Mouse (Mus musculus) macrophage (primary cell): ENCODE data around the gene Mov10l1. TPM values are rescaled to one million over a fixed set of nuclear protein-coding genes. Genes with fewer than 3 reads are reported as not detected.

Experiments
- H3K27ac ChIP-seq: fragments of 350-480 bp; formaldehyde crosslinking; 2 replicates; pipeline ENCODE4 v1.9.0; 2021
- H3K36me3 ChIP-seq: fragments of 350-480 bp; formaldehyde crosslinking; 2 replicates; pipeline ENCODE4 v1.9.0; 2021; ENCODE audit errors: inconsistent target
- H3K4me3 ChIP-seq: fragments of 350-480 bp; formaldehyde crosslinking; 2 replicates; pipeline ENCODE4 v1.9.0; 2021; ENCODE audit errors: inconsistent target
- H3K79me2 ChIP-seq: fragments of 350-480 bp; formaldehyde crosslinking; 2 replicates; pipeline ENCODE4 v1.9.0; 2021; ENCODE audit errors: inconsistent target
- WGBS: methylation state at CpG from one replicate; pipeline ENCODE4 v1.1.7; 2026; ENCODE audit warnings: inconsistent platforms; ENCODE audit not compliant: missing documents; 5-methylcytosine and 5-hydroxymethylcytosine counted together
- polyA plus RNA-seq: library from polyadenylated mRNA; stranded (reverse); fragments of 250-400 nt; gene quantifications from 3 replicates; pipeline ENCODE4 v1.2.4, GENCODE M21; 2018; ENCODE audit warnings: inconsistent platforms
- total RNA-seq, 78 experiments: library from RNA; depleted of rRNA; stranded (reverse); fragments of 250-400 nt; gene quantifications; 1 replicate in 9 of 78; 2 replicates in 24 of 78; 3 replicates in 43 of 78; 4 replicates in 2 of 78; pipeline ENCODE4 v1.2.4; 2018; ENCODE audit warnings: inconsistent platforms in 56 of 78

Gene Mov10l1
- not detected for total RNA-seq (2018; cell fraction: chromatin; rRNA removed)
- total RNA-seq (2018; cell fraction: cytosol; rRNA removed), result not detected
- total RNA-seq (2018; cell fraction: nucleus; rRNA removed), result not detected
- not detected in 3 replicates for polyA plus RNA-seq

DNA sequence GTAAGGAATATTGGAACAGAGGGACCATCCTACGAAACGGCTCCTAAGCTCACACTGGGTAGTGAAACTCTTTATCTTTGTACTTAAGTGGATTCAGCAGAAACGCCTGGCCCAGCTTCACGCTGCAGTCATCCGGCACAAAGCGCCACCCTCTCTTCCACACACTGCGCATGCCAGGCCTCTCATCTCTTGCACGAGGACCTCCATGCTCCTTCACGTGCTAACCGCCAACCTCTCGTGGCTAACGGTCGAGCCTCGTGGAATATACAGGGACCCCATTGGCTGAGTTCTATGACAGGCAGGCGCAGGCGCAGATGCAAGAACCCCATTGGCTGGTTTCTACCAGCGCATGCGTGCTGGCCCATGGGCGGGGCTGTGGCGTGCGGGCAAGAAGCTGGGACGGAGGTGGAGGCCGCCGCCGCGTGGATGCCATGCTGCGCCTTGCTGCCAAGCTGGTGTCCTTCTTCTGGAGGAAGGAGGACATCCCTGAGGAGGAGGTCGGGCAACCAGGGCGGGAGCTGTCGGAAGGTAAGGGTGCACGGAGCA, at the start of gene Mov10l1:
TSS of gene Mov10l1 (plus strand) at position 376 of the 546 bp plus-strand sequence.
- no peaks in the 10 kb centered on the region for H3K36me3 ChIP-seq
- H3K4me3 ChIP-seq, result no peak within 1 kb of the TSS
- H3K79me2 ChIP-seq, result no peaks in the 10 kb centered on the region
- 93% methylated on average over 29 of the region's 31 CpGs for WGBS
- H3K27ac ChIP-seq, result no peak within 1 kb of the TSS

- Histone ChIP-seq H3K4me3 (no peak overlapping the region), H3K79me2 (no peaks in the 10 kb centered on the region), H3K36me3 (no peaks in the 10 kb centered on the region), H3K27ac (no peak overlapping the region)
- 52% methylated on average over 7 of the region's 7 CpGs for WGBS
Measured at GRCm38 (mm10) chr15:88934141-88934540, 48.6 kb upstream of the Mov10l1 start.

DNA sequence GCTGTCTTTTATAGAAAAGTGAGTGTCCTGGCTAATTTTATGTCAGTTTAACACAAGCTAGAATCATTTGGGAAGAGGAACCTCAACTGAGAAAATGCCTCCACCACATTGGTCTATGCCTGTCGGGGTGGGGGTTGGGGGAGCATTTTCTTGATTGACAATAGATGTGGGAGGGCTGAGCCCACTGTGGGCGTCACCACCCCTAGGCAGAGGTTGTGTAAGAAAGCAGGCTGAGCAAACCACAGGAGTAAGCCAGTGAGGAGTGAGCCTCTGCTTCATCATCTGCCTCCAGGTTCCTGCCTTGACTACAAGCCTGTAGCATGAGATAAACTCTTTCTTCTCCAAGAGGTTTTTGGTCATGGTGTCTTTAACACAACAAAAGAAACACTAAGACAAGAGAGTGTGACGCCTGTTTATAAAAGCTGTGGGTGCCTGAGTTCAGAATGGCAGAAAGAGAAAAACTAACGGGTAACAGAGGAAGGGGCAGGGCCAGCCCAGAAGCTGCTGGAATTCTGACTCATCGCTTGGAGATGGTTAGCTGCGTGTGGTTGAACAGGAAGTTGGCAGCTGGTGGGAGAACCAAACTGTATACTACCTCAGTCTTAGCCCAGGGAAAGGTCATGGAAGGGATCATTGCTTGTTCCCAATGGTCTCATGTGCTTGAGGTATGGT, 46.0 kb upstream of the Mov10l1 start:
- no peaks in the 10 kb centered on the region for H3K36me3 ChIP-seq
- H3K4me3 ChIP-seq, result no peak overlapping the region
- no peaks in the 10 kb centered on the region for H3K79me2 ChIP-seq
- WGBS, result 24% methylated on average over 6 of the region's 6 CpGs
- peak overlapping the region; percentile 36 for H3K27ac ChIP-seq

GRCm38 (mm10) chr15:88937291-88937650, 45.4 kb upstream of the Mov10l1 start:
- Histone ChIP-seq H3K4me3 (no peak overlapping the region), H3K27ac (peak overlapping the region; percentile 36), H3K36me3 (no peaks in the 10 kb centered on the region), H3K79me2 (no peaks in the 10 kb centered on the region)
- WGBS, result 95% methylated on average over 2 of the region's 2 CpGs

GRCm38 (mm10) chr15:88942783-88943182, 39.9 kb upstream of the Mov10l1 start:
- Histone ChIP-seq H3K79me2 (no peaks in the 10 kb centered on the region), H3K4me3 (no peak overlapping the region)

DNA sequence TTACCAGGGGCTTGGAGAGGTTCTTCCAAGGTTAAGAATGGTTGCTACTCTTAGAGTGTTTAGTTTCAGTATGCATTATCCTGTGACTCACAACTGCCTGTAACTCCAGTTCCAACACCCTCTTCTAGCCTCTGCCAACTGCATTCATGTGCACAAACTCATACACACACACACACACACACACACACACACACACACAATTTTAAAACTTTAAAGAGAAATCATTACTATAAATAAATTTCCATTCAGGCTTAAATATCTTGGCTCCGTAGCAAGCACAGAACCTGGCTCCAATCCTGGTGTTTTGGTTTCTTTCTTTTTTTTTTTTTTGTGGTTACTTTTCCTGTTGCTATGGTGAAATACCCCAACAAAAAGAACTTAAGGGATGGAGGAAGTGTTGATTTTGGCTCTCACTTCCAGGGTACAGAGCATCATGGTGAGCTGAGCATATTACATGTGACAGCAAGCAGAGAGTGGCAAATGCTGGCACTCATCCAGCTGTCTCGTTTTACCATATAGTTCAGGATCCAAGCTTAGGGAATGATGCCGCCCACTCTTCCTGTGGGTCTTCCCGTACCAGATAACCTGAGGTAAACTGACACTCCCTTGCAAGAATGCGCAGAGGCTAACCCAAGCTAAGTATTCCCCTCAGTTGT, 38.7 kb upstream of the Mov10l1 start:
- Histone ChIP-seq H3K27ac (no peak overlapping the region), H3K79me2 (no peaks in the 10 kb centered on the region), H3K36me3 (no peaks in the 10 kb centered on the region), H3K4me3 (no peak overlapping the region)
- 59% methylated on average over 5 of the region's 5 CpGs for WGBS

More at GRCm38 (mm10) chr15:88942783-88943182, 39.9 kb upstream of the Mov10l1 start:
- no peak overlapping the region for H3K27ac ChIP-seq
- WGBS, result 88% methylated on average over 5 of the region's 5 CpGs
- H3K36me3 ChIP-seq, result no peaks in the 10 kb centered on the region

GRCm38 (mm10) chr15:88946851-88947250, 35.9 kb upstream of the Mov10l1 start:
- WGBS, result 69% methylated on average over 6 of the region's 6 CpGs
- H3K36me3 ChIP-seq, result no peaks in the 10 kb centered on the region
- H3K4me3 ChIP-seq, result no peak overlapping the region
- H3K27ac ChIP-seq, result no peak overlapping the region
- no peaks in the 10 kb centered on the region for H3K79me2 ChIP-seq

GRCm38 (mm10) chr15:88951246-88951645, 31.5 kb upstream of the Mov10l1 start:
- WGBS, result 85% methylated on average over 1 of the region's 4 CpGs
- H3K4me3 ChIP-seq, result no peak overlapping the region
- H3K27ac ChIP-seq, result no peak overlapping the region
- no peaks in the 10 kb centered on the region for H3K79me2 ChIP-seq
- no peaks in the 10 kb centered on the region for H3K36me3 ChIP-seq

DNA sequence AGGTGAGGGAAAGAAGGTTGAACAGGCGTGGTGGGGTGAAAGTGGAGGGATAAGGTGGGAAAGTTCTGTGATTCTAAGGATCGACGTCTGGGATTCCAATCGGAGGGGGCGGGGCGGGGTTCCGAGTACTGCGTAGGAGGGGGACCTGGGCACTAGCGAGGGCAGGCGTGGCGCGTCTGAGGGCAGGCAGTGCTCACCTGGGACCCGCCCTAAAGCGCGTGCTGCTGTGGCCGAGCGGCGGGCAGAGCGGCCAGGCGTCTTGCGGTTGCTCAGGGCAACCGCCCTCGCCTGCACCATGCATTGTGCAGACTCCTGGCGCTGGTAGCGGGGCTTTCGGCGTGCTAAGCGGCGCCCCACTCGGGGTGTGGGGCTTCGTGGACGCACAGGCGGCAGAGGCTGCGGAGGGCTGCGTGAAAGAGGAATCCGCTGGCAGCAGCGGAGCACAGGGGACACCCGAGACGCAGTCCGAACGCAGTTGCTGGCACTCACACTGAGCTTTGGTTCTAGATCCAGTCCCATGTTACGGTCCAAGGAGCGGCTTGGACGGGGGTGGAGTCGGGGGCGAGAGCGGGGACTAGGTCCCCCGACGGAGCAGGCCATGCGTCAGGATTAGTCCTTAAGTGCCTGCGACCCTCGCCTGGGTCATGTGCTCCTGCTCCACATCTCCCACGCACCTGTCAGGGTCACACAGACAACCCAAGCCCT, 28.2 kb upstream of the Mov10l1 start, which contains the start of gene Ttll8:
TSS of gene Ttll8 (minus strand) at position 51 of the 705 bp plus-strand sequence.
- 11% methylated on average over 48 of the region's 53 CpGs for WGBS
- H3K27ac ChIP-seq, result no peak within 1 kb of the TSS
- H3K79me2 ChIP-seq, result no peaks in the 10 kb centered on the region
- no peak within 1 kb of the TSS for H3K4me3 ChIP-seq
- H3K36me3 ChIP-seq, result no peaks in the 10 kb centered on the region

GRCm38 (mm10) chr15:88955342-88955741, 27.4 kb upstream of the Mov10l1 start:
- no peaks in the 10 kb centered on the region for H3K79me2 ChIP-seq
- no peaks in the 10 kb centered on the region for H3K36me3 ChIP-seq
- H3K4me3 ChIP-seq, result no peak overlapping the region
- no peak overlapping the region for H3K27ac ChIP-seq
- WGBS, result 91% methylated on average over 6 of the region's 6 CpGs

DNA sequence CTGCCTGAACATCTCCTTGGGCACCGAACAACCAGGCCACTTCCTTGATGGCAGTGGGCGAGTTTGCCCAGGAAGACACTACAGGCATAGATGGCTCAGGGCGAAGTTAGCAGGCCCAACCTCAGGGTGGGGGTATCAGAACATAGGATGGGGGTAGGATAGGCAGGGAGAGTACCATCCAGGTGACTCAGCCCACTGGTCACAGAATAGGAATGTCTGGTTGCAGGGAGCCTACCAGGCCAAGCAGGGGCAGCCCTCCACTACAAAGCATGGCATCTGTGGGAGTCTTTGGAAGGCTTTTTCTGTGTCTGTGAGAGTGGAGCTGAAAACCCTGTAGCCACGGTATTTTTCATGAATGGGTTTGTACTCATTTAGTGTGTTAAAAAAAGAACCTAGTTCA, 25.2 kb upstream of the Mov10l1 start:
- Histone ChIP-seq H3K27ac (no peak overlapping the region), H3K79me2 (no peaks in the 10 kb centered on the region), H3K4me3 (no peak overlapping the region), H3K36me3 (no peaks in the 10 kb centered on the region)
- WGBS, result 86% methylated on average over 4 of the region's 4 CpGs

DNA sequence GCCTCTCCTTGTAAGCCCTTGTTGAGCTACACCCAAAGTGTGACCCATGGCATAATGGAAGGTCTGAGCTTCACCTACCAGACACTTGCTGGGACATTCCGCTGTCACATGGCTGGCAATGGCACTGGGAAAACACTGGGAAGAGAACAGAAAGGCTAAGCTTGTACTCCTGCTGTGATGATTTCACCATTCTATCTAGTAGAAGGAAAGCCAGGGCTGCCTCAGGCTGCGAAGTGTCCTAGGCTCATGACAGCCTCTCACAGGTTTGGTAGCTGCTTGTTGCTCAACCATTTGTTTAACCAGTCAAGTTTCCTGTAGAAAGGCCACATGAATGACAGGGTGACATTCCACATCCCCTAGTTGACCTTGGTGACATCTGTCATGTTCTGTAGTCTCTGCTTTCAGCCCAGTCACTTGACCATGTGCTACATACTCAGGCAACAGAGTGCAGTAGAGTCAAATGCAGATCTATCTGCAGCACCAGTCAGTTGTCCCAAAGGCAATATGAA, 18.6 kb upstream of the Mov10l1 start:
- 69% methylated on average over 2 of the region's 2 CpGs for WGBS
- Histone ChIP-seq H3K36me3 (no peaks in the 10 kb centered on the region), H3K79me2 (no peaks in the 10 kb centered on the region), H3K4me3 (no peak overlapping the region), H3K27ac (no peak overlapping the region)

- Histone ChIP-seq H3K79me2 (no peaks in the 10 kb centered on the region), H3K27ac (no peak overlapping the region), H3K4me3 (no peak overlapping the region), H3K36me3 (no peaks in the 10 kb centered on the region)
- 98% methylated on average over 4 of the region's 4 CpGs for WGBS
Measured at GRCm38 (mm10) chr15:88972300-88972699, 10.4 kb upstream of the Mov10l1 start.

GRCm38 (mm10) chr15:88978281-88979137, 4.2 kb upstream of the Mov10l1 start, which contains the start of gene Mlc1:
TSS of gene Mlc1 (minus strand) at chr15:88979007.
- WGBS, result 86% methylated on average over 10 of the region's 10 CpGs

More at GRCm38 (mm10) chr15:88978281-88979137, 4.2 kb upstream of the Mov10l1 start, which contains the start of gene Mlc1:
- Histone ChIP-seq H3K36me3 (no peaks in the 10 kb centered on the region), H3K79me2 (no peaks in the 10 kb centered on the region), H3K4me3 (no peak within 1 kb of the TSS), H3K27ac (no peak within 1 kb of the TSS)
